Mouse (Mus musculus) forebrain, embryonic 16.5 days (tissue): ENCODE results near the gene Cx3cl1. TPM values are rescaled to one million over a fixed set of nuclear protein-coding genes. Genes with fewer than 3 reads are reported as not detected.

Experiments used
- ATAC-seq: fragments of 200-750 bp; cut with Nextera tagmentation; 2 replicates; pipeline ENCODE4 v1.8.0; 2017; ENCODE audit warnings: mild to moderate bottlenecking, moderate library complexity
- H3K27ac ChIP-seq: fragments of 300-500 bp; sonication (generic); 2 replicates; pipeline ENCODE4 v1.5.1; 2014; ENCODE audit warnings: low read length, control low read depth
- H3K27me3 ChIP-seq: fragments of 300-500 bp; sonication (generic); replicated peaks from 2 replicates; pipeline ENCODE4 v1.6.1; 2014; ENCODE audit warnings: low read length; ENCODE audit not compliant: control insufficient read depth, insufficient read depth
- H3K36me3 ChIP-seq: fragments of 300-500 bp; sonication (generic); 2 replicates; pipeline ENCODE4 v1.6.1; 2014; ENCODE audit not compliant: control insufficient read depth, insufficient read depth
- H3K4me1 ChIP-seq: fragments of 300-500 bp; sonication (generic); replicated peaks from 2 replicates; pipeline ENCODE4 v1.6.1; 2014; ENCODE audit warnings: low read length; ENCODE audit not compliant: control insufficient read depth, insufficient read depth
- H3K4me2 ChIP-seq: fragments of 300-500 bp; sonication (generic); 2 replicates; pipeline ENCODE4 v1.6.1; 2014; ENCODE audit warnings: mild to moderate bottlenecking, low read length, control low read depth
- H3K4me3 ChIP-seq: fragments of 300-500 bp; sonication (generic); replicated peaks from 2 replicates; pipeline ENCODE4 v1.5.1; 2014; ENCODE audit warnings: mild to moderate bottlenecking, low read length, control low read depth
- H3K9ac ChIP-seq: fragments of 300-500 bp; sonication (generic); replicated peaks from 2 replicates; pipeline ENCODE4 v1.6.1; 2014; ENCODE audit warnings: low read depth, low read length, control low read depth
- H3K9me3 ChIP-seq: fragments of 300-500 bp; sonication (generic); 2 replicates; pipeline ENCODE4 v1.6.1; 2016; ENCODE audit warnings: low read length; ENCODE audit not compliant: control insufficient read depth
- WGBS: fragments of 180-500 bp; shearing (Covaris S2); extraction: QIAGEN DNeasy Blood & Tissue Kit; methylation state at CpG from one replicate; pipeline ENCODE4 v1.1.7; 2014; 5-methylcytosine and 5-hydroxymethylcytosine counted together
- polyA plus RNA-seq: library from polyadenylated mRNA; unstranded; fragments of >200 nt; fragmentation: Nextera tagmentation; extraction: Ambion mirVana; gene quantifications from 2 replicates; pipeline ENCODE4 v1.2.1, GENCODE M21; 2015

The Cx3cl1 gene
- polyA plus RNA-seq, 1 experiment from 2014 or later, result 23.8 TPM

DNA sequence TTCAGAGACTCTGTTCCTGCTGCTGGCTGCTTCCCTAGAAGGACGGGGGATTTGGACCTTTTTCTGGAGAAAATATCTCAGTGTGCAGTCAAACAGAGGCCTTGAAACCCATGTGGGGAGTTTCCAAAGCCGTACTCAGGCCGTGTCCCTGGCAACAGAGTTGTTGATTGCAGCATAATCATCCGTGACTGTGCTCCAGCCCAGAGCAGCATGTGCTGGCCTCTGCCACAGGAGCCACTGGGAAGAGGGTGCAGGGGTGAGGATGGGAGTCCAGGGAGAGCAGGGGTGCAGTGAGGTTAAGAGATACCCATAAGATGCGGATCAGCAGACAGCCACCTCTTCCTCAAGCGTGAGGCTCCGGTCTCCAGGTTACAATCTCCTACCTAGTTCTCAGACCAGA is 35.7 kb downstream of the Cx3cl1 start:
- Histone ChIP-seq H3K9me3 (no peaks in the 10 kb centered on the region), H3K4me2 (no peak overlapping the region), H3K9ac (no peak overlapping the region), H3K36me3 (no peaks in the 10 kb centered on the region), H3K4me1 (peaks cover 2% of the 10 kb centered on the region), H3K4me3 (no peak overlapping the region), H3K27me3 (no peaks in the 10 kb centered on the region), H3K27ac (no peak overlapping the region)
- WGBS, result 66% methylated on average over 7 of the region's 7 CpGs
- ATAC-seq, result no peak

DNA sequence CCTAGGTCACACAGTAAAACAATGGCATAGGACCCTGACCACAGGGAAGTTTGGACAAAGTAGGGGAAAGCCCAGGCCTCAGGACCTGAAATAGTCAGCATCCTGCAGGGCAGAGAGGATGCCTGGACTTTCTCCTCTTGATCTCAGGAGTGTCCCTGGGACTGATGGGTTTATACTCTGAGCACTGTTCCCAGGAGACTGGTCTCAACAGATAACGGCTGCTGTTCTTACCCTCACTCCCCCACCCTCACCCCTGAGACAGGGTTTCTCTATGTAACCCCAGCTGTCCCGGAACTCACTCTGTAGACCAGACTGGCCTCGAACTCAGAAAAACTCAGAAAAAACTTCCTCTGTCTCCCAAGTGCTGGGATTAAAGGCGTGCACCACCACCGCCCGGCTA is 36.6 kb downstream of the Cx3cl1 start:
- 88% methylated on average over 6 of the region's 6 CpGs for WGBS
- Histone ChIP-seq H3K4me1 (peaks cover 4% of the 10 kb centered on the region), H3K4me2 (no peak overlapping the region), H3K4me3 (no peak overlapping the region), H3K36me3 (no peaks in the 10 kb centered on the region), H3K9ac (no peak overlapping the region), H3K27ac (no peak overlapping the region), H3K27me3 (no peaks in the 10 kb centered on the region), H3K9me3 (no peaks in the 10 kb centered on the region)
- no peak for ATAC-seq

DNA sequence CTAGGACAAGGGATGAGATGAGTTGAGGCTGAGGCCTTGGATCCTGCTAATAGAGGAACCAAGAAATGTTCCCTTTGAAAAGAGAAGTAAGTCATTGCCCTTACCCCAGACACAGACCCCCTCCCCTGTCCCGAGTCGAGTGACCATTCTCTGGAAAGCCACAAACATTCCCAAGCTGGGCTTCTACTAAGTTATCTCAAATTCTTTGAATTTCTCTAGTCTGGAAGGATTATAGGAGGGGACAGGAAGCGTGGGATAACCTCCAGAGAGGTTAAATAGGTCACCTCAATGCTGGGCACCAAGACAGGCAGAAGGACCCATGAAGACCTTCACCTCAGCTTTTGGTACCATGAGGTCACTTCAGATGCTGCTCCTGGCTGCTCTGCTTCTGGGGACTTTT is 38.3 kb downstream of the Cx3cl1 start, which contains the start of gene Ccl17:
Gene Ccl17, plus strand, starts transcription at position 301 of the 400 bp plus-strand sequence.
- H3K9me3 ChIP-seq, result no peaks in the 10 kb centered on the region
- no peak within 1 kb of the TSS for H3K4me3 ChIP-seq
- H3K9ac ChIP-seq, result no peak within 1 kb of the TSS
- H3K27ac ChIP-seq, result no peak within 1 kb of the TSS
- ATAC-seq, result no peak
- H3K4me2 ChIP-seq, result no peak within 1 kb of the TSS
- H3K36me3 ChIP-seq, result no peaks in the 10 kb centered on the region
- WGBS, result 78% methylated on average over 3 of the region's 3 CpGs
- peaks cover 4% of the 10 kb centered on the region for H3K4me1 ChIP-seq
- H3K27me3 ChIP-seq, result no peaks in the 10 kb centered on the region

DNA sequence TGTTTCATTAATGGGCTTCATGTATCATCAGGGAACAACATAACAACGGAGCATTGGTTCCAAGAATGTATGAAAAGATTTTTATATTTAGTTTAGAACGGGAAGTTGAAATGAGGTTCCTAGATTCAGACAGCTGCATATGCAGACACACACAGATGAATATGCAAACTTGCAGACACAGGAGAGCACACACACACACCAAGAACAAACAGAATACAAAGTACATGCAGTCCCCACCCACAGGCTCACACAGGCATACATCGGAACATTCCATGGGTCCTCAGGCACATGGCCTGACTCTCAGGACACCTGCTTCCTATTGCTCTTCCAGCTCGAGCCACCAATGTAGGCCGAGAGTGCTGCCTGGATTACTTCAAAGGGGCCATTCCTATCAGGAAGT is 39.0 kb downstream of the Cx3cl1 start:
- no peak overlapping the region for H3K4me2 ChIP-seq
- H3K36me3 ChIP-seq, result no peaks in the 10 kb centered on the region
- H3K9ac ChIP-seq, result no peak overlapping the region
- ATAC-seq, result no peak
- no peak overlapping the region for H3K4me3 ChIP-seq
- WGBS, result 89% methylated on average over 5 of the region's 5 CpGs
- H3K27me3 ChIP-seq, result no peaks in the 10 kb centered on the region
- H3K9me3 ChIP-seq, result no peaks in the 10 kb centered on the region
- peaks cover 4% of the 10 kb centered on the region for H3K4me1 ChIP-seq
- no peak overlapping the region for H3K27ac ChIP-seq

DNA sequence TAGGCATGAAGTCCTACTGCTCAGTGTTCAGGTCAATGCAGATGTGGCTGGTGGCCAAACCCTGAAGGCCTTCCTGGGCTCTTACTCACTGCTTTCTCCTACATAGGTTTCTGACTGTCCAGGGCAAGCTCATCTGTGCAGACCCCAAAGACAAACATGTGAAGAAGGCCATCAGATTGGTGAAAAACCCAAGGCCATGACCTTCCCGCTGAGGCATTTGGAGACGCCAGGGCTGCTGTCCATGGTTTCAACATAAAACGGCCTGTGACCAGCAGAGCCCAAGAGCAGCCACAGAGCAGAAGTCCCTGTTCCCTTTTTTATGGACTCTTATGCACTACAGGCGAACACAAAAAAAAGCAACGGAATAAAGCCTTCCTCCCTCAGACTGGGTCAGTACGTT is 39.8 kb downstream of the Cx3cl1 start:
- no peak overlapping the region for H3K27ac ChIP-seq
- H3K4me1 ChIP-seq, result peaks cover 4% of the 10 kb centered on the region
- 84% methylated on average over 6 of the region's 6 CpGs for WGBS
- no peak overlapping the region for H3K4me3 ChIP-seq
- no peaks in the 10 kb centered on the region for H3K9me3 ChIP-seq
- no peak overlapping the region for H3K9ac ChIP-seq
- no peaks in the 10 kb centered on the region for H3K36me3 ChIP-seq
- no peak for ATAC-seq
- no peaks in the 10 kb centered on the region for H3K27me3 ChIP-seq
- H3K4me2 ChIP-seq, result no peak overlapping the region

DNA sequence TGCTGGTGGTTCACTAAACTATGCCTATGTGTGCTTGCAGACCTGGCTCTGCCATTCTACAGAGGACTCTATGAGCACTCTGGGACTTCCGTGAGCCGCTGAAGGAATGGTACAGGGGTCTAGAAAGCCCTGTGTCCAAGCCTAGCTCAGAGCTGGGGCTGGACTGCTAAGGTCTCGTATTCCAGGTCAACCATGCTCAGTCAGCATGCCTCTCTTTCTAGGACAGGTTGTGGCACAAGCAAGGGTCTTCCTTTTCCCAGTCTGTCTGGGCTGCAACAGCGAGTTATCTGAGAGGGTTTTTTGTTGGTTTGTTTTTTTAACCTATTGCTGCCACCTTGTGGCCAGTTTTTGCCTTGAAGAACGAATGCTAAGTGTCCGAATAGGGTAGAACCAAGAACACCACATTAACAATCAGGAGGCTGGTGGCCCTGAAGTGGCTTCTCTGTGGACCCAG is 40.9 kb downstream of the Cx3cl1 start:
- ATAC-seq, result peak; percentile 84
- Histone ChIP-seq H3K9me3 (no peaks in the 10 kb centered on the region), H3K27ac (peak overlapping the region; percentile 60; the same call in 1 of the 2 replicates), H3K4me3 (peak overlapping the region; percentile 32), H3K4me1 (peaks cover 4% of the 10 kb centered on the region), H3K9ac (peak overlapping the region; percentile 53), H3K4me2 (peak overlapping the region; percentile 47), H3K27me3 (no peaks in the 10 kb centered on the region), H3K36me3 (no peaks in the 10 kb centered on the region)
- 30% methylated on average over 6 of the region's 6 CpGs for WGBS

DNA sequence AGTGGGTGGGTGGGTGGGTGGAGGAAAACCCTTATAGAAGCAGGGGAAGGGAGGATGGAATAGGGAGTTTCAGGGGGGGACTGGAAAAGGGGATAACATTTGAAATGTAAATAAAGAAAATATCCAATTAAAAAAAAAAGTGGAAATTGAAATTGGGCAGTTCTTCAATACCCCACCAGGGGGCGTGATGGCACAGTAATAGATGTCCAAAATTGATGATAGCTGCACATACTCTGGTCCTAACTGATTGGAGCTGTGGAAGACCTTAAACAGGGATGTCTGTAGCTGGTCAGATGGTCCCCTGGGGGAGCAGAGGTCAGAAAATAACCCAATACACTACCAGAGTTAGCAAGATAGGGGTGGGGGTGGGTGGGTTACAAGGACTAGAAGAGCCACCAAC is 42.7 kb downstream of the Cx3cl1 start:
- 0% methylated on average over 1 of the region's 1 CpGs for WGBS
- Histone ChIP-seq H3K27me3 (no peaks in the 10 kb centered on the region), H3K9ac (no peak overlapping the region), H3K4me3 (no peak overlapping the region), H3K4me2 (no peak overlapping the region), H3K9me3 (no peaks in the 10 kb centered on the region), H3K36me3 (no peaks in the 10 kb centered on the region), H3K27ac (no peak overlapping the region), H3K4me1 (peaks cover 4% of the 10 kb centered on the region)
- ATAC-seq, result no peak

DNA sequence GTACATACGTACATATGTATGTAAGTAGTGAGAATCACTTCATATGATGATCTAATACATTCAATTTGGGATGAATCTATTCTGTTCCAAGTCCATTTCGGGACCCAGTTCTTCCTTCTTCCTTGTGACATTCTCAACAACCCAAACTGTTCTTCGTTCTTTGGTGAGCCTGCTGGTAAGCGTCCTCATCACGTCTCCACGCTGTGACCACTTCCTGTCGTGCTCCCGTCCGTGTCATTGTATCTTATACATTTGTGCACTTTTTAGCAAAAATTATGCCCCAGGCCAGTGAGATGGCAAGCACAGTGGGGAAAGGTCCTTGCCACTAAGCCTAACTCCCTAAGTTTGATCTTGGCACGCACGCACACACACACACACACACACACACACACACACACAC is 46.1 kb downstream of the Cx3cl1 start:
- Histone ChIP-seq H3K36me3 (no peaks in the 10 kb centered on the region; the same call in 1 of the 2 replicates), H3K27me3 (no peaks in the 10 kb centered on the region), H3K9ac (no peak overlapping the region), H3K4me1 (no peaks in the 10 kb centered on the region), H3K9me3 (no peaks in the 10 kb centered on the region), H3K4me3 (no peak overlapping the region), H3K4me2 (no peak overlapping the region), H3K27ac (no peak overlapping the region)
- no peak for ATAC-seq
- WGBS, result 94% methylated on average over 11 of the region's 11 CpGs

DNA sequence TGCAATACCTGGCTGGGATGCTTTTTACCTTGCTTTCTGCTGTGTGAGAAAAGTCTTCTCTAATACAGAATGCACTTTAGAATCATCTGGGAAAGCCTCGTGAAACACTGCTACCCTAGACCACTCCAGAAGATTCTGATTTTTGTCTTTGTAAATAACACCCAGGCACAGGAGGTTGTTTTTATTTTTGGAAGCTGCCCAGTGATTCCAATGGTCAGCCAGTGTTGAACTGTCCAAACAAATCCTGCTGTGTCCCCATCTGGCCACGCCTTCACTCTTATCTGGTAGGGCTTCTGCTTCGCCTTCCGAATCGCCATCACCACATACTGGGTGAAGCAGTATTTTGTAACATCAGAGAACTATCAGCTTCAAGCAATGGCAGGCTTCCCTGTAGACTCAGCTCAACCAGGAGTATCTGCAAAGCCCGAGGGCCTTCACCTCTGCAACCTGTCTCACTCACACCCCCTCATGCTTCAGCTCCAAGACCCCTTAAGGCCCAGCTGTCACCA is 47.9 kb downstream of the Cx3cl1 start:
- ATAC-seq, result no peak
- Histone ChIP-seq H3K4me1 (no peaks in the 10 kb centered on the region), H3K9me3 (no peaks in the 10 kb centered on the region), H3K27me3 (no peaks in the 10 kb centered on the region), H3K27ac (no peak overlapping the region), H3K4me2 (no peak overlapping the region), H3K9ac (no peak overlapping the region), H3K36me3 (peaks cover 8% of the 10 kb centered on the region), H3K4me3 (no peak overlapping the region)
- WGBS, result 91% methylated on average over 6 of the region's 6 CpGs

DNA sequence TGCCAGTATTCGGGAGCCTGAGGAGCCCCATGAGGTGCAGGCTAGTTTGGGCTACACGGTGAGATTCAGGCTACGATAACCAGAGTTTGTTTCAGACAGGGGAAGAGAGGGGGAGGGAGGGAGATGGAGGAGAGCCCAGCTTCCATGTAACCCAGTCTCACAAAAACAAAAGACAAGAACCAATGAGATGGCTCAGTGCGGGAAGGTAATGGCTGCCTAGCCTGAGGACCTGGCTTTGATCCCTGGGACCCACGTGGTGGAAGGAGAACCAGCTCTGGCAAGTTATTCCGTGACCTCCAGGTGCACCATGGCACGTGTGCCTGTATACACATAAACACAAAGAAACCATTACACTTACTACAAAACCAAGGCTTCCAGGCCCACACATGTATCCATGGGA is 48.7 kb downstream of the Cx3cl1 start:
- ATAC-seq, result no peak
- Histone ChIP-seq H3K27me3 (no peaks in the 10 kb centered on the region), H3K4me1 (no peaks in the 10 kb centered on the region), H3K4me2 (no peak overlapping the region), H3K9me3 (no peaks in the 10 kb centered on the region), H3K27ac (no peak overlapping the region), H3K36me3 (peaks cover 11% of the 10 kb centered on the region), H3K9ac (no peak overlapping the region), H3K4me3 (no peak overlapping the region)
- WGBS, result 89% methylated on average over 7 of the region's 7 CpGs
